9 mouse cellular contexts compared by ENCODE assay signal in the genomic region with DNA sequence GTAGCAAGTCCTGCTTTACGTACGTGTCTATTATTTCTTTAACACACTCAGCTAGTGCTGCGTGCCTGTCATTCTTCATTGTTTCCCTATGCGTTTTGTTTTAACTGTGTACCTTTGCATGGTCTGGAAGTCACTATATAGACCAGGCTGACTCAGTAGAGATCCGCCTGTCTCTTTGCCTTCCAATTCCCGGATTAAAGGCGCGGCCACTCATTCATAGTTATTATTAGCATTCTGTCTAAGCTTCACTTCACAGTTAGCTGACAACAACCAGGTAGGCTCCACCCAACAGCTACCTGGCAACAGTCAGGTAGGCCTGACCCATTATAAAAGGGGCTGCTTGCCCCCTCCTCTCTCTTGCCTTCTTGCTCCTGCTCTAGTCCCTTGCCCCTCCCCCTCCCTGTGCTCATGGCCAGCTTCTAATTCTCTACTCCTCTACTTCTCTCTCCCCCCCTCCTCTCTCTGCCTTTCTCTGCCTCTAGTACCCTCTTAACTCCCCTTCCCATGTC. TPM values are rescaled to one million over a fixed set of nuclear protein-coding genes. Genes with fewer than 3 reads are reported as not detected.
DNase-seq lines count a peak whose midpoint lies in the region; ATAC-seq and TF ChIP-seq lines count a peak whose summit lies in the region.
"Had no signal": no experiment of that assay in that cellular context is flagged by ENCODE, and none has a peak within 500 bp of the region (broad histone marks: within the 10 kb centered on the region; RNA-seq: fewer than 3 reads in every experiment).

No protein-coding gene starts in this region.

- peak overlapping the region; percentile 86 for H3K4me2 ChIP-seq in kidney, embryonic 14.5 days (replicated peaks; ENCODE audit: low read depth, low read length)
- H3K4me2 ChIP-seq in forebrain, embryonic 13.5 days = peak overlapping the region; percentile 87
- peak overlapping the region; percentile 97 for H3K4me2 ChIP-seq in liver, embryonic 14.5 days (ENCODE audit: low read depth)

- peak overlapping the region; percentile 55 for H3K4me3 ChIP-seq in kidney, embryonic 14.5 days (ENCODE audit: low read length)
- peak overlapping the region; percentile 60 to 74 for H3K4me3 ChIP-seq in MEL (ENCODE audit: control insufficient read depth in 1 of 2, insufficient read depth in 1 of 2, low read depth in 2 of 2, low read length in 2 of 2)
- H3K4me3 ChIP-seq in forebrain, embryonic 13.5 days = peak overlapping the region; percentile 61
- H3K4me3 ChIP-seq in liver, embryonic 14.5 days (ENCODE audit: insufficient read depth in 1 of 2, low read depth in 2 of 2, low read length in 2 of 2) = peak overlapping the region; percentile 37 to 84

- WGBS in kidney, embryonic 14.5 days = 2% methylated on average over 8 of the region's 8 CpGs
- 1% methylated on average over 8 of the region's 8 CpGs for WGBS in forebrain, embryonic 13.5 days
- 4% methylated on average over 8 of the region's 8 CpGs for WGBS in liver, embryonic 14.5 days (ENCODE audit: insufficient replicate concordance)

- no peak for TF ChIP-seq EP300 in MEL (IDR thresholded peaks at IDR 0.05; ENCODE audit: low read depth in 1 of 2, low read length in 2 of 2)
- no peak for TF ChIP-seq EP300 in liver, embryonic 14.5 days (IDR thresholded peaks at IDR 0.05; ENCODE audit: low read depth)

- peaks cover 16% of the 10 kb centered on the region; the same call in 1 of the 2 replicates for H3K4me1 ChIP-seq in kidney, embryonic 14.5 days (ENCODE audit: control insufficient read depth, insufficient read depth, low read length)
- H3K4me1 ChIP-seq in MEL (ENCODE audit: control insufficient read depth in 1 of 2, insufficient read depth in 2 of 2, low read length in 2 of 2) = peaks cover 2 to 10% of the 10 kb centered on the region in 2 experiments; a peak in 2 of 4 replicates
- peaks cover 35% of the 10 kb centered on the region for H3K4me1 ChIP-seq in forebrain, embryonic 13.5 days
- peaks cover 9 to 12% of the 10 kb centered on the region in 2 experiments for H3K4me1 ChIP-seq in liver, embryonic 14.5 days (replicated peaks; ENCODE audit: control insufficient read depth in 2 of 2, insufficient read depth in 2 of 2, low read length in 1 of 2)

- peak; percentile 9 for ATAC-seq in kidney, embryonic 14.5 days (ENCODE audit: low FRiP score, low TSS enrichment)
- peak; percentile 55 for ATAC-seq in forebrain, embryonic 13.5 days
- no peak for ATAC-seq in liver, embryonic 14.5 days (ENCODE audit: insufficient read depth)

- H3K9ac ChIP-seq in kidney, embryonic 14.5 days (ENCODE audit: low read depth, low read length) = peak overlapping the region; percentile 80
- H3K9ac ChIP-seq in MEL (ENCODE audit: control insufficient read depth, low read depth, low read length, poor library complexity, severe bottlenecking) = peak overlapping the region; percentile 48
- peak overlapping the region; percentile 90 for H3K9ac ChIP-seq in forebrain, embryonic 13.5 days
- peak overlapping the region; percentile 86 for H3K9ac ChIP-seq in liver, embryonic 14.5 days (replicated peaks)

- no peak for TF ChIP-seq RAD21 in MEL (IDR thresholded peaks at IDR 0.05; ENCODE audit: low read depth, low read length)

- H3K9me3 ChIP-seq in kidney, embryonic 14.5 days (ENCODE audit: control insufficient read depth, low read length) = no peaks in the 10 kb centered on the region
- no peaks in the 10 kb centered on the region for H3K9me3 ChIP-seq in MEL (replicated peaks; ENCODE audit: insufficient read depth, low read length)
- H3K9me3 ChIP-seq in forebrain, embryonic 13.5 days (replicated peaks) = no peaks in the 10 kb centered on the region
- no peaks in the 10 kb centered on the region for H3K9me3 ChIP-seq in liver, embryonic 14.5 days (ENCODE audit: control insufficient read depth, low read length)

- no peak for TF ChIP-seq POLR2A in MEL (IDR thresholded peaks at IDR 0.05; ENCODE audit: control insufficient read depth in 1 of 2, insufficient read depth in 1 of 2, low read depth in 1 of 2, low read length in 2 of 2, poor library complexity in 1 of 2)

- H3K79me2 ChIP-seq in MEL (ENCODE audit: control insufficient read depth, insufficient read depth, low read length, poor library complexity) = peaks cover 22% of the 10 kb centered on the region

- H3K36me3 ChIP-seq in kidney, embryonic 14.5 days (ENCODE audit: control insufficient read depth, insufficient read depth, low read length) = peaks cover 25% of the 10 kb centered on the region
- H3K36me3 ChIP-seq in MEL (ENCODE audit: control insufficient read depth in 1 of 2, insufficient read depth in 2 of 2, low read length in 2 of 2) = peaks cover 0 to 10% of the 10 kb centered on the region in 2 experiments; a peak in 2 of 4 replicates
- peaks cover 35% of the 10 kb centered on the region for H3K36me3 ChIP-seq in forebrain, embryonic 13.5 days (ENCODE audit: poor library complexity, severe bottlenecking)
- peaks cover 15% of the 10 kb centered on the region for H3K36me3 ChIP-seq in liver, embryonic 14.5 days (replicated peaks; ENCODE audit: control insufficient read depth, insufficient read depth, low read depth)

- H3K27me3 ChIP-seq in kidney, embryonic 14.5 days (ENCODE audit: control insufficient read depth, insufficient read depth, low read length) = no peaks in the 10 kb centered on the region
- no peaks in the 10 kb centered on the region for H3K27me3 ChIP-seq in MEL (ENCODE audit: control insufficient read depth in 1 of 2, insufficient read depth in 2 of 2, low read length in 2 of 2)
- no peaks in the 10 kb centered on the region for H3K27me3 ChIP-seq in forebrain, embryonic 13.5 days
- no peaks in the 10 kb centered on the region for H3K27me3 ChIP-seq in liver, embryonic 14.5 days (ENCODE audit: control insufficient read depth, insufficient read depth, low read length)

- no peak for TF ChIP-seq CTCF in MEL (IDR thresholded peaks at IDR 0.05 in 2 of 3, conservative IDR thresholded peaks at IDR 0.05 in 1 of 3; ENCODE audit: control insufficient read depth in 1 of 3, insufficient read depth in 1 of 3, low read depth in 2 of 3, low read length in 3 of 3, poor library complexity in 1 of 3, severe bottlenecking in 1 of 3)
- no peak for TF ChIP-seq CTCF in liver, embryonic 14.5 days (IDR thresholded peaks at IDR 0.05; ENCODE audit: low read depth)

- no peak for DNase-seq in kidney, adult 18-20 months
- DNase-seq in MEL (ENCODE audit: low read depth, low spot score) = peak; percentile 40
- DNase-seq in liver, embryonic 14.5 days (ENCODE audit: low read depth in 3 of 3, low spot score in 3 of 3) = no peak
- no peak for DNase-seq in urinary bladder, postnatal 36 days (ENCODE audit: low spot score in 2 of 2)
- DNase-seq in gastrocnemius, postnatal 10 days = no peak
- DNase-seq in frontal cortex, postnatal 14 days (ENCODE audit: low spot score in 2 of 2) = no peak

- H3K27ac ChIP-seq in kidney, embryonic 14.5 days (ENCODE audit: low read depth, low read length) = peak overlapping the region; percentile 97
- peak overlapping the region; percentile 47 for H3K27ac ChIP-seq in MEL (ENCODE audit: control insufficient read depth, low read depth, low read length)
- H3K27ac ChIP-seq in forebrain, embryonic 13.5 days = peak overlapping the region; percentile 92
- H3K27ac ChIP-seq in liver, embryonic 14.5 days = peak overlapping the region; percentile 22; the same call in 1 of the 2 replicates

RNA-seq across cellular contexts. Expression of a gene that starts 0.3 kb away (rescaled TPM):
- 56.1 and 64.4 TPM in 2 replicates for polyA plus RNA-seq in kidney, embryonic 14.5 days (2014; fragmentation: Nextera tagmentation; extraction: Ambion mirVana)
- total RNA-seq in MEL (2012; rRNA removed) = 34.0 and 44.4 TPM in 2 replicates
- polyA plus RNA-seq in MEL (2012; ENCODE audit: insufficient read depth in 1 of 2, insufficient read length in 2 of 2, low read depth in 1 of 2, low replicate concordance in 2 of 2, missing spikeins in 1 of 2) = 10 to 100 TPM in 1 of 2 experiments, not detected in 1; 49.3 TPM
- polyA plus RNA-seq in forebrain, embryonic 13.5 days (2015; fragmentation: Nextera tagmentation; extraction: Ambion mirVana) = 45.4 and 46.4 TPM in 2 replicates
- polyA plus RNA-seq in liver, embryonic 14.5 days (2012; rRNA removed) = 18.4 and 25.5 TPM in 2 replicates
- 22.7 and 22.9 TPM in 2 replicates for polyA plus RNA-seq in liver, embryonic 14.5 days (2014; fragmentation: Nextera tagmentation; extraction: Ambion mirVana)
- 10 to 100 TPM; 12.4 to 13.9 TPM for total RNA-seq in gastrocnemius, postnatal 10 days (2021)

RNA-seq across cellular contexts. Expression of a gene that starts 9.4 kb away (rescaled TPM):
- polyA plus RNA-seq in kidney, embryonic 14.5 days (2014; fragmentation: Nextera tagmentation; extraction: Ambion mirVana) = 29.6 and 37.0 TPM in 2 replicates
- 14.9 and 20.4 TPM in 2 replicates for total RNA-seq in MEL (2012; rRNA removed)
- polyA plus RNA-seq in MEL (2012; ENCODE audit: insufficient read depth in 1 of 2, insufficient read length in 2 of 2, low read depth in 1 of 2, low replicate concordance in 2 of 2, missing spikeins in 1 of 2) = 10 to 100 TPM in 1 of 2 experiments, not detected in 1; 35.3 TPM
- 32.5 and 35.0 TPM in 2 replicates for polyA plus RNA-seq in forebrain, embryonic 13.5 days (2015; fragmentation: Nextera tagmentation; extraction: Ambion mirVana)
- 39.6 and 41.8 TPM in 2 replicates for polyA plus RNA-seq in liver, embryonic 14.5 days (2012; rRNA removed)
- 42.2 and 46.2 TPM in 2 replicates for polyA plus RNA-seq in liver, embryonic 14.5 days (2014; fragmentation: Nextera tagmentation; extraction: Ambion mirVana)
- 10 to 100 TPM; 12.0 to 14.6 TPM for total RNA-seq in gastrocnemius, postnatal 10 days (2021)

RNA-seq across cellular contexts. Expression of a gene that starts 13.1 kb away (rescaled TPM):
- 0.44 and 0.60 TPM in 2 replicates for polyA plus RNA-seq in kidney, embryonic 14.5 days (2014; fragmentation: Nextera tagmentation; extraction: Ambion mirVana)
- 0.20 and 0.35 TPM in 2 replicates for total RNA-seq in MEL (2012; rRNA removed)
- 1 to 10 TPM in 1 of 2 experiments, not detected in 1; 1.7 TPM for polyA plus RNA-seq in MEL (2012; ENCODE audit: insufficient read depth in 1 of 2, insufficient read length in 2 of 2, low read depth in 1 of 2, low replicate concordance in 2 of 2, missing spikeins in 1 of 2)
- 0.43 and 0.87 TPM in 2 replicates for polyA plus RNA-seq in forebrain, embryonic 13.5 days (2015; fragmentation: Nextera tagmentation; extraction: Ambion mirVana)
- 4.3 and 6.4 TPM in 2 replicates for polyA plus RNA-seq in liver, embryonic 14.5 days (2012; rRNA removed)
- polyA plus RNA-seq in liver, embryonic 14.5 days (2014; fragmentation: Nextera tagmentation; extraction: Ambion mirVana) = 1.1 and 1.9 TPM in 2 replicates
- under 1 TPM in 1 of 2 experiments, not detected in 1; 0.09 TPM for total RNA-seq in gastrocnemius, postnatal 10 days (2021)
- total RNA-seq: neutrophil, adult 5-6 weeks had no signal

RNA-seq across cellular contexts. Expression of a gene that starts 22.1 kb away (rescaled TPM):
- polyA plus RNA-seq in kidney, embryonic 14.5 days (2014; fragmentation: Nextera tagmentation; extraction: Ambion mirVana) = 0.15 TPM in 1 of 2 replicates, not detected in the other
- 0.19 TPM in 1 of 2 replicates, not detected in the other for total RNA-seq in MEL (2012; rRNA removed)
- polyA plus RNA-seq in MEL (2012; ENCODE audit: insufficient read depth in 1 of 2, insufficient read length in 2 of 2, low read depth in 1 of 2, low replicate concordance in 2 of 2, missing spikeins in 1 of 2) = under 1 TPM in 1 of 2 experiments, not detected in 1; 0.60 TPM
- polyA plus RNA-seq in forebrain, embryonic 13.5 days (2015; fragmentation: Nextera tagmentation; extraction: Ambion mirVana) = not detected in 2 replicates
- 0.35 and 0.57 TPM in 2 replicates for polyA plus RNA-seq in liver, embryonic 14.5 days (2012; rRNA removed)
- 0.09 TPM in 1 of 2 replicates, not detected in the other for polyA plus RNA-seq in liver, embryonic 14.5 days (2014; fragmentation: Nextera tagmentation; extraction: Ambion mirVana)
- total RNA-seq in gastrocnemius, postnatal 10 days (2021) = under 1 TPM; 0.23 to 0.41 TPM
- total RNA-seq: neutrophil, adult 5-6 weeks had no signal

RNA-seq across cellular contexts. Expression of a gene that starts 22.6 kb away (rescaled TPM):
- polyA plus RNA-seq in kidney, embryonic 14.5 days (2014; fragmentation: Nextera tagmentation; extraction: Ambion mirVana) = 82.6 and 98.8 TPM in 2 replicates
- 47.2 and 53.8 TPM in 2 replicates for total RNA-seq in MEL (2012; rRNA removed)
- 100 to 1,000 TPM in 1 of 2 experiments, not detected in 1; 111 TPM for polyA plus RNA-seq in MEL (2012; ENCODE audit: insufficient read depth in 1 of 2, insufficient read length in 2 of 2, low read depth in 1 of 2, low replicate concordance in 2 of 2, missing spikeins in 1 of 2)
- 86.1 and 87.1 TPM in 2 replicates for polyA plus RNA-seq in forebrain, embryonic 13.5 days (2015; fragmentation: Nextera tagmentation; extraction: Ambion mirVana)
- polyA plus RNA-seq in liver, embryonic 14.5 days (2012; rRNA removed) = 26.1 and 32.8 TPM in 2 replicates
- 22.4 and 27.5 TPM in 2 replicates for polyA plus RNA-seq in liver, embryonic 14.5 days (2014; fragmentation: Nextera tagmentation; extraction: Ambion mirVana)
- total RNA-seq in gastrocnemius, postnatal 10 days (2021) = 10 to 100 TPM; 56.4 to 65.4 TPM

Comparison
In these comparisons a context has a peak if more than half of its experiments do, and no peak if none do; other contexts are left out.
1. H3K27ac ChIP-seq: peak in every context shown above with its lines; median percentile 97 in kidney, embryonic 14.5 days; 92 in forebrain, embryonic 13.5 days; 47 in MEL; 22 in liver, embryonic 14.5 days.